In genomic region chr4:126958682-126959081, GRCm38 (mm10) we compare ENCODE assay signal across 21 mouse cellular contexts. TPM values are rescaled to one million over a fixed set of nuclear protein-coding genes. Genes with fewer than 3 reads are reported as not detected.
DNase-seq lines count a peak whose midpoint lies in the region; ATAC-seq and TF ChIP-seq lines count a peak whose summit lies in the region.
"Had no signal": no experiment of that assay in that cellular context is flagged by ENCODE, and none has a peak within 500 bp of the region (broad histone marks: within the 10 kb centered on the region; RNA-seq: fewer than 3 reads in every experiment).

No protein-coding gene starts in this region.

- 0 out of 2 replicates have a peak, but pooled peaks cover 9% of the 10 kb centered on the region for H3K4me1 ChIP-seq in intestine, embryonic 16.5 days (ENCODE audit: control insufficient read depth, insufficient read depth, low read length)
- 0 out of 2 replicates have a peak, but pooled peaks cover 7% of the 10 kb centered on the region for H3K4me1 ChIP-seq in intestine, embryonic 15.5 days (replicated peaks)
- no peaks in the 10 kb centered on the region; the same call in 1 of the 2 replicates for H3K4me1 ChIP-seq in intestine, postnatal 0 days (replicated peaks; ENCODE audit: control insufficient read depth, insufficient read depth, low read length)
- peaks cover 2% of the 10 kb centered on the region; the same call in 1 of the 2 replicates for H3K4me1 ChIP-seq in stomach, postnatal 0 days (replicated peaks; ENCODE audit: control insufficient read depth, insufficient read depth)

- no peak overlapping the region for H3K4me2 ChIP-seq in intestine, embryonic 16.5 days (ENCODE audit: low read depth, low read length)
- no peak overlapping the region for H3K4me2 ChIP-seq in intestine, embryonic 15.5 days (replicated peaks)
- H3K4me2 ChIP-seq in intestine, postnatal 0 days (replicated peaks; ENCODE audit: low read depth) = no peak overlapping the region
- H3K4me2 ChIP-seq in stomach, postnatal 0 days (replicated peaks; ENCODE audit: low read depth) = no peak overlapping the region
- H3K4me2 ChIP-seq: embryonic facial prominence, embryonic 12.5 days; forebrain, embryonic 13.5 days; forebrain, embryonic 15.5 days had no signal

- ATAC-seq in intestine, embryonic 16.5 days = peak; percentile 76
- ATAC-seq in intestine, embryonic 15.5 days = no peak
- ATAC-seq in intestine, postnatal 0 days = peak; percentile 65
- peak; percentile 95 for ATAC-seq in stomach, postnatal 0 days (ENCODE audit: low FRiP score, low TSS enrichment)
- ATAC-seq: activated CD4-positive, CD25-positive, alpha-beta regulatory T cell, adult 4 months; forebrain, embryonic 13.5 days; forebrain, embryonic 15.5 days; forebrain, postnatal 0 days; Patski had no signal

- H3K36me3 ChIP-seq in intestine, embryonic 16.5 days (ENCODE audit: control insufficient read depth, insufficient read depth, low read length) = no peaks in the 10 kb centered on the region
- no peaks in the 10 kb centered on the region for H3K36me3 ChIP-seq in intestine, embryonic 15.5 days
- H3K36me3 ChIP-seq in intestine, postnatal 0 days (ENCODE audit: control insufficient read depth, insufficient read depth) = no peaks in the 10 kb centered on the region
- H3K36me3 ChIP-seq in stomach, postnatal 0 days (ENCODE audit: control insufficient read depth, insufficient read depth, low read length) = no peaks in the 10 kb centered on the region
- H3K36me3 ChIP-seq: embryonic facial prominence, embryonic 12.5 days; forebrain, embryonic 15.5 days had no signal

- H3K4me3 ChIP-seq in intestine, embryonic 16.5 days (ENCODE audit: low read length) = no peak overlapping the region
- H3K4me3 ChIP-seq in intestine, embryonic 15.5 days (replicated peaks) = no peak overlapping the region
- no peak overlapping the region for H3K4me3 ChIP-seq in intestine, postnatal 0 days (ENCODE audit: low read depth, low read length)
- H3K4me3 ChIP-seq in stomach, postnatal 0 days (ENCODE audit: low read depth, low read length) = no peak overlapping the region
- H3K4me3 ChIP-seq: embryonic facial prominence, embryonic 10.5 days; embryonic facial prominence, embryonic 12.5 days; forebrain, embryonic 13.5 days; forebrain, embryonic 15.5 days had no signal

- peak; percentile 42 for DNase-seq in stomach, postnatal 0 days (ENCODE audit: low spot score)
- DNase-seq in spleen, postnatal 4 days (ENCODE audit: low spot score in 2 of 2) = no peak
- no peak for DNase-seq in ovary, adult 18-20 months (ENCODE audit: low spot score)
- DNase-seq: adrenal gland, adult 8-10 months; adrenal gland, postnatal 14 days; adrenal gland, postnatal 36 days; cerebellum, adult 11 months; cerebellum, adult 18-20 months; cerebellum, adult 8-10 months; cerebellum, postnatal 10 days; cerebellum, postnatal 25 days; forebrain, postnatal 0 days had no signal

- TF ChIP-seq CTCF in intestine, postnatal 0 days (IDR thresholded peaks at IDR 0.05; ENCODE audit: low read depth) = no peak
- TF ChIP-seq CTCF in stomach, postnatal 0 days (IDR thresholded peaks at IDR 0.05; ENCODE audit: low read depth) = no peak

- no peaks in the 10 kb centered on the region for H3K27me3 ChIP-seq in intestine, embryonic 16.5 days (replicated peaks; ENCODE audit: control insufficient read depth, insufficient read depth, low read length)
- no peaks in the 10 kb centered on the region for H3K27me3 ChIP-seq in intestine, embryonic 15.5 days (replicated peaks)
- H3K27me3 ChIP-seq in intestine, postnatal 0 days (replicated peaks; ENCODE audit: control insufficient read depth, insufficient read depth, low read length) = no peaks in the 10 kb centered on the region
- H3K27me3 ChIP-seq in stomach, postnatal 0 days (ENCODE audit: control insufficient read depth, insufficient read depth, low read length) = no peaks in the 10 kb centered on the region
- H3K27me3 ChIP-seq: embryonic facial prominence, embryonic 12.5 days; forebrain, embryonic 13.5 days; forebrain, embryonic 15.5 days; Patski had no signal

- no peaks in the 10 kb centered on the region for H3K9me3 ChIP-seq in intestine, embryonic 16.5 days (ENCODE audit: control insufficient read depth, low read length)
- H3K9me3 ChIP-seq in intestine, embryonic 15.5 days = no peaks in the 10 kb centered on the region
- H3K9me3 ChIP-seq in intestine, postnatal 0 days (ENCODE audit: control insufficient read depth) = no peaks in the 10 kb centered on the region
- no peaks in the 10 kb centered on the region for H3K9me3 ChIP-seq in stomach, postnatal 0 days (ENCODE audit: control insufficient read depth, low read length)
- H3K9me3 ChIP-seq: embryonic facial prominence, embryonic 10.5 days; embryonic facial prominence, embryonic 12.5 days; forebrain, embryonic 13.5 days; forebrain, embryonic 15.5 days had no signal

- H3K27ac ChIP-seq in intestine, embryonic 16.5 days (ENCODE audit: low read length) = no peak overlapping the region
- no peak overlapping the region for H3K27ac ChIP-seq in intestine, embryonic 15.5 days
- H3K27ac ChIP-seq in intestine, postnatal 0 days (ENCODE audit: low read depth, low read length) = no peak overlapping the region
- H3K27ac ChIP-seq in stomach, postnatal 0 days (replicated peaks) = peak overlapping the region; percentile 56; the same call in 1 of the 2 replicates
- H3K27ac ChIP-seq: embryonic facial prominence, embryonic 10.5 days; embryonic facial prominence, embryonic 12.5 days; forebrain, embryonic 13.5 days; forebrain, embryonic 15.5 days had no signal

- H3K9ac ChIP-seq in intestine, embryonic 16.5 days (ENCODE audit: low read depth, low read length) = no peak overlapping the region
- no peak overlapping the region for H3K9ac ChIP-seq in intestine, embryonic 15.5 days
- H3K9ac ChIP-seq in intestine, postnatal 0 days (ENCODE audit: low read depth, low read length) = no peak overlapping the region
- no peak overlapping the region for H3K9ac ChIP-seq in stomach, postnatal 0 days (ENCODE audit: low read length)
- H3K9ac ChIP-seq: embryonic facial prominence, embryonic 12.5 days; forebrain, embryonic 13.5 days; forebrain, embryonic 15.5 days; forebrain, postnatal 0 days had no signal

- TF ChIP-seq EP300 in stomach, postnatal 0 days (optimal IDR thresholded peaks at IDR 0.05) = no peak

RNA-seq across cellular contexts. Expression of gene Zmym4, which starts 9.3 kb away (rescaled TPM):
- 10.1 and 10.7 TPM in 2 replicates for polyA plus RNA-seq in intestine, embryonic 16.5 days (2015; fragmentation: Nextera tagmentation; extraction: Ambion mirVana)
- 15.1 and 15.2 TPM in 2 replicates for polyA plus RNA-seq in intestine, embryonic 15.5 days (2015; fragmentation: Nextera tagmentation; extraction: Ambion mirVana)
- 6.0 and 7.1 TPM in 2 replicates for polyA plus RNA-seq in intestine, postnatal 0 days (2015; fragmentation: Nextera tagmentation; extraction: Ambion mirVana)
- polyA plus RNA-seq in stomach, postnatal 0 days (2015; fragmentation: Nextera tagmentation; extraction: Ambion mirVana) = 6.7 and 7.1 TPM in 2 replicates
